Mouse (Mus musculus) hindbrain, embryonic 11.5 days (tissue): ENCODE data around the gene C1qa. TPM values are rescaled to one million over a fixed set of nuclear protein-coding genes. Genes with fewer than 3 reads are reported as not detected.

Experiments used
- ATAC-seq: fragments of 200-750 bp; cut with Nextera tagmentation; 2 replicates; pipeline ENCODE4 v1.8.0; 2017; ENCODE audit warnings: mild to moderate bottlenecking, moderate TSS enrichment, moderate library complexity; ENCODE audit not compliant: low FRiP score
- DNase-seq: peaks from one replicate; pipeline ENCODE4 v3.0.0-alpha.2; 2015; ENCODE audit warnings: low spot score
- H3K27ac ChIP-seq: fragments of 300-500 bp; sonication (generic); 2 replicates; pipeline ENCODE4 v1.5.1; 2014; ENCODE audit warnings: mild to moderate bottlenecking, low read depth, low read length
- H3K27me3 ChIP-seq: fragments of 300-500 bp; sonication (generic); 2 replicates; pipeline ENCODE4 v1.6.1; 2014; ENCODE audit warnings: mild to moderate bottlenecking, low read length, moderate library complexity, mixed read lengths; ENCODE audit not compliant: control insufficient read depth, insufficient read depth
- H3K36me3 ChIP-seq: fragments of 300-500 bp; sonication (generic); 2 replicates; pipeline ENCODE4 v1.6.1; 2014; ENCODE audit warnings: mild to moderate bottlenecking, low read length, moderate library complexity, mixed read lengths; ENCODE audit not compliant: control insufficient read depth, insufficient read depth
- H3K4me1 ChIP-seq: fragments of 300-500 bp; sonication (generic); replicated peaks from 2 replicates; pipeline ENCODE4 v1.6.1; 2014; ENCODE audit warnings: low read length, mixed read lengths; ENCODE audit not compliant: control insufficient read depth, insufficient read depth
- H3K4me2 ChIP-seq: fragments of 300-500 bp; sonication (generic); replicated peaks from 2 replicates; pipeline ENCODE4 v1.6.1; 2014; ENCODE audit warnings: mild to moderate bottlenecking, low read depth, low read length
- H3K4me3 ChIP-seq: fragments of 300-500 bp; sonication (generic); 2 replicates; pipeline ENCODE4 v1.5.1; 2014; ENCODE audit warnings: low read depth, low read length
- H3K9ac ChIP-seq: fragments of 300-500 bp; sonication (generic); 2 replicates; pipeline ENCODE4 v1.6.1; 2014; ENCODE audit warnings: low read depth, low read length
- H3K9me3 ChIP-seq: fragments of 300-500 bp; sonication (generic); 2 replicates; pipeline ENCODE4 v1.6.1; 2016; ENCODE audit warnings: low read length; ENCODE audit not compliant: control insufficient read depth
- WGBS: fragments of 180-500 bp; shearing (Covaris S2); extraction: QIAGEN DNeasy Blood & Tissue Kit; methylation state at CpG from one replicate; pipeline ENCODE4 v1.1.7; 2014; 5-methylcytosine and 5-hydroxymethylcytosine counted together
- polyA plus RNA-seq: library from polyadenylated mRNA; unstranded; fragments of >200 nt; fragmentation: Nextera tagmentation; extraction: Ambion mirVana; gene quantifications from 2 replicates; pipeline ENCODE4 v1.2.1, GENCODE M21; 2014

The C1qa gene
- polyA plus RNA-seq, 1 experiment from 2014 or later, result 14.3 TPM

DNA sequence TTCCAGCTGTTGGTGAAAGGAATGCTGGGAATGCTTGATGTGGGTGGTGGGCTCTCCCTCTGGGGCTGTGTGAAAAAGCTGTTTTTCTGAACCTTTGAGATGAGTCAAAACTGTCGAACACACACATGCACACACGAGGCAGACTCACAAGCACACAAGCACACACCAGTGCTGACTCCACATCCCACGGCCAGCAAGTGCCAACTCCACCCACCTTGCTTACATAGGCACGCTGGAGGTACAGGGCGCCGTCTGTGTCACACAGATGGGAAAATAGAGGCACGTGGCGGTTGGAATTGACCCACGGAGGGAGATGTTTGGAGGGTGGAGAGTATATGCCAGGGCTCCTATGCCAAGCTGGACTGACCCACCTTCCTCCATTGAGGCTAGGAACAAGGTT is 13.2 kb upstream of the C1qa start:
- Histone ChIP-seq H3K36me3 (no peaks in the 10 kb centered on the region), H3K9me3 (no peaks in the 10 kb centered on the region), H3K9ac (no peak overlapping the region), H3K4me2 (peak overlapping the region; percentile 8; the same call in 1 of the 2 replicates), H3K27me3 (peaks cover 3% of the 10 kb centered on the region; the same call in 1 of the 2 replicates), H3K4me3 (no peak overlapping the region), H3K4me1 (peaks cover 7% of the 10 kb centered on the region), H3K27ac (no peak overlapping the region)
- DNase-seq (no peak), ATAC-seq (no peak)
- 35% methylated on average over 9 of the region's 9 CpGs for WGBS

DNA sequence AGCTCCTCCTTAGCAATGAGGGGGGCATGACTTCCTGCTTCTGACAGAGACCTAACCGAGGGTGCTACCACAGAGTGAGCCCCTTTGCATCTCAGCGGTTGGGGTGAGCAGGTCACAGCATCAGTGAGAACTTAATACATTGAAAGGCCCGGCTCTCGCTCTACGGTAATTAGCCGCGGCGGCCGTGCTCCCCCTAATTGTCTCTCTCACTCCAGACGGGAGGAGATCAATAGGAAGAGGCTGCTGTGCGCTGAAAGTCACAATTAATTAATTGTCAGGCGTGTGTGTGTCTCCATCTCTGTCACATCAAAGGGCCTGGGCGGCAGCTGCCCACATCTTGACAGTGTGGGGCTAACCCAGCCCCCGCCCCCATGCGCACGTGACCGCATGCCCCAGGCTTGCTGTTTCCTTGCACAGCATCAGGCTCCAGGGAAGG is 12.6 kb upstream of the C1qa start:
- Histone ChIP-seq H3K4me3 (no peak overlapping the region), H3K9me3 (no peaks in the 10 kb centered on the region), H3K27me3 (peaks cover 8% of the 10 kb centered on the region; the same call in 1 of the 2 replicates), H3K4me1 (peaks cover 7% of the 10 kb centered on the region), H3K36me3 (no peaks in the 10 kb centered on the region), H3K4me2 (peak overlapping the region; percentile 8; the same call in 1 of the 2 replicates), H3K9ac (no peak overlapping the region), H3K27ac (peak overlapping the region; percentile 69)
- WGBS, result 2% methylated on average over 17 of the region's 17 CpGs
- ATAC-seq (peak; percentile 83), DNase-seq (peak; percentile 60)

DNA sequence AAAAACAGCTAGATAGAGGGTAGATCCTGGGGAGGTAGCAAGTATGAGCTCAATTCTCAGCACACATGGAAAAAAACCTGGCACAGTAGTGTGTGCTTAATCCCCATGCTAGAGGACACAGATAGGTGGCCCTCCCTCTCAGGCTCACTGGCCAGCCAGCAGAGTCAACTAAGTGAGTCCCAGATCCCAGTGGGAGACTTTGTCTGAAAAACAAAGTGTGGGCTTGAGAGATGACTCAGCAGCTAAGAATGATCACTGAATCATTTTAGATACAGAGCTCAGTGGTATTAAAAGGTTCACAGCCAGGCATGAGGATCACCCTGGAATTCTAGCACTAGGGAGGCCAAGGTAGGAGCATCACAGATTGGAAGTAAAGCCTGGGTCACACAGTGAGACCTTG is 9.2 kb upstream of the C1qa start:
- no peak overlapping the region for H3K9ac ChIP-seq
- H3K27ac ChIP-seq, result no peak overlapping the region
- no peak overlapping the region for H3K4me2 ChIP-seq
- H3K36me3 ChIP-seq, result no peaks in the 10 kb centered on the region
- ATAC-seq, result no peak
- DNase-seq, result no peak
- H3K27me3 ChIP-seq, result peaks cover 28% of the 10 kb centered on the region
- H3K9me3 ChIP-seq, result no peaks in the 10 kb centered on the region
- H3K4me3 ChIP-seq, result no peak overlapping the region
- H3K4me1 ChIP-seq, result peaks cover 11% of the 10 kb centered on the region

DNA sequence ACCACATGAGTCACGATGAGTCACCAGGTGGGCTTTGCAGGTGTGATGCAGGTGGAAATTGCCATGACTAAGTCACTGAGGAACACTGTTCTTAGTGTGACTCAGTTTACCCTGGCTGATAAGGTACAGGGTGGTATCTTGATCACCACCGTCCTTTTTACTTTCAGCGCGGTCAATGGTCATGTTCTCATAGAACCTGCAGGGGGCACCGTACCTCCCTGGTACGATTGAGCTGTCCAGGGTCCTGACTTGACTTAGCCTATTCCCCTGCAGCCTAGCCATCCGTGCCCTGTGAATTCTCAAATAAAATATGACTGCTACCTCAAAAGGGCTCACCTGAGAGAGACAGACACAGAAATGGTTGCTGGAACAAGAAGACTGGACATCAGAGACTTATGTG is 8.4 kb upstream of the C1qa start:
- peaks cover 28% of the 10 kb centered on the region for H3K27me3 ChIP-seq
- DNase-seq, result peak; percentile 83
- H3K36me3 ChIP-seq, result no peaks in the 10 kb centered on the region
- H3K4me1 ChIP-seq, result peaks cover 11% of the 10 kb centered on the region; the same call in 1 of the 2 replicates
- 0 out of 2 replicates have a peak, but pooled peaks have one; percentile 19 for ATAC-seq
- WGBS, result 12% methylated on average over 7 of the region's 7 CpGs
- H3K27ac ChIP-seq, result no peak overlapping the region
- H3K4me3 ChIP-seq, result no peak overlapping the region
- no peak overlapping the region for H3K9ac ChIP-seq
- no peaks in the 10 kb centered on the region for H3K9me3 ChIP-seq
- H3K4me2 ChIP-seq, result no peak overlapping the region

DNA sequence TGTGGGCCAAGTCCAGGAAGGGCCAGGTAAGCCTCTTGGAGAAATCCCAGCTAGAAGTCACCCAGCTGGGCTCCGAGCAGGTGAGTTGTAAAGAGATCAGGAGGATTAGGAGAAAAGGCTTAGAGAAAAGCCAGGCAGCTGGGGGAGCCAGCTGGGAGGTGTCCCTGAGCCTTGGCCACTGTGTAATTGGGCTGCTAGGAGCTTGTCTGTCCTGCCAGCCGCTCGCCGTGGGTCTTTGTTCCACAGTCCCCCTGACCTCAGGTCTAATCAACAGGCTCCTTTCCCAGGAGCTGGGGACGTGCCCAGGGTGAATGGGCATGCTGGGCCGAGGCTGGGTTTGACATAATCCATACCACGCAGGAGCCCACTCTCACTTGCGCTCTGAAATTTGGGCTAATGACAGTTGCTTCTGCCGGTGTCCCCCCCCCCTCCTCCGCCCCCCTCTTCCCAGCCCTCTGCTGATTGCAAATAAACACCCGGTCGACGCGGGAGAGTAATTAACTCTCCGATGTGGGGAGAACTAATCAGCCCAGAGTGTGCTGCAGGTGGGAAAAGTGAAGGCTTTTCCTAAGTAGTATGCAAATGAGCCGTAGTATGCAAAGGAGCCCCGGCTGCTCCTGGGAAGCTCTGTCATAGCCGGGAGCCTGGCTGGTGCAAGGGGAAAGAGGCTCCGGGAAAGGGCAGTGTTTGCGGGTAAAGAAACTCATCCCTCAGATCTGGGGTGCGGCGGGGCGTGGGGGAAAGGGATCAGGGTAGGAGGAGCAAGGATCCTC is 6.3 kb upstream of the C1qa start:
- ATAC-seq (peak; percentile 49; the same call in 1 of the 2 replicates), DNase-seq (no peak)
- H3K9ac ChIP-seq, result no peak overlapping the region
- no peaks in the 10 kb centered on the region for H3K9me3 ChIP-seq
- no peaks in the 10 kb centered on the region for H3K36me3 ChIP-seq
- WGBS, result 2% methylated on average over 23 of the region's 23 CpGs
- H3K4me1 ChIP-seq, result 0 out of 2 replicates have a peak, but pooled peaks cover 3% of the 10 kb centered on the region
- H3K4me2 ChIP-seq, result no peak overlapping the region; the same call in 1 of the 2 replicates
- H3K27ac ChIP-seq, result no peak overlapping the region
- H3K4me3 ChIP-seq, result no peak overlapping the region
- peaks cover 27% of the 10 kb centered on the region for H3K27me3 ChIP-seq

DNA sequence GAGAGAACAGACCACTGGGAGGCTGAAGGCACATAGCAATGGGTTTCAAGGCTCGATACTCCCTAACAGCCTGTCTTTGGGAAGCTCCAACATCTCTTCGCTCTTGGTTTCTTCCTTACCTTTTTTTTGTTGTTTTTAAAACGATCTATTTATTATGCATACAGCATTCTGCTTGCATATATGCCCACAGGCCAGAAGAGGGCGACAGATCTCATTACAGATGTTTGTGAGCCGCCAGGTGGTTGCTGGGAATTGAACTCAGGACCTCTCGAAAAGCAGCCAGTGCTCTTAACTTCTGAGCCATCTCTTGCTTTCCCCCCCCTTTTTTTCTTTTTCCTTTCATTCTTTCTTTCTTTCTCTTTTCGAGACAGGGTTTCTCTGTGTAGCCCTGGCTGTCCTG is 551 bp upstream of the C1qa start:
- DNase-seq (no peak), ATAC-seq (no peak)
- Histone ChIP-seq H3K4me2 (no peak overlapping the region), H3K9ac (no peak overlapping the region), H3K27ac (no peak overlapping the region), H3K4me3 (no peak overlapping the region), H3K9me3 (no peaks in the 10 kb centered on the region), H3K27me3 (peaks cover 26% of the 10 kb centered on the region), H3K4me1 (no peaks in the 10 kb centered on the region; the same call in 1 of the 2 replicates), H3K36me3 (no peaks in the 10 kb centered on the region)
- 59% methylated on average over 7 of the region's 7 CpGs for WGBS

DNA sequence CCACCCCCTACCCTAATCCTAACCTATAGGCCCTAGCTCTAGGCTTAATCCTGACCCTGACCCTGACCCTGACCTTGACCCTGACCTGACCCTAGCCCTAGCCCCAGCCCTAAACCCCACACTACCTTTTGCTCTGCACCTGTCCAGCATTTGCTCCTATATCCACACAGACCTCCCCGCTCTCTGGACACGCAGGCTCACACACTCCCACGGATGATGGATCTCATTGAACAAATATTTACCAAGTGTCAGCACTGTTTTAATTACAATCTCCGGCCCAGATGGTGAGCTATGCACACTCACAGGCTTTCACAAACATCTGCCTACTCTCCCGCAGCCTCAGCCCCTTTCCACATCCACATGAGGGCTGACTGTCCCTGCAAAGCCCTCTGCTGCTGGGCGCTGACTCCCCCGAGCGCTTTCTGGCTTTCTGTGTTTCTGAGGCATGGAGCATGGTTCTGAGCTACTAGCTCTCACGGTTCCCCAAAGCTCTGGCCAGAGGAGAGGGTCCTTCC is 462 bp downstream of the C1qa start:
- no peaks in the 10 kb centered on the region for H3K9me3 ChIP-seq
- no peak overlapping the region for H3K27ac ChIP-seq
- H3K9ac ChIP-seq, result no peak overlapping the region
- DNase-seq, result no peak
- no peak for ATAC-seq
- no peaks in the 10 kb centered on the region; the same call in 1 of the 2 replicates for H3K4me1 ChIP-seq
- no peak overlapping the region for H3K4me2 ChIP-seq
- WGBS, result 73% methylated on average over 9 of the region's 9 CpGs
- peaks cover 21% of the 10 kb centered on the region for H3K27me3 ChIP-seq
- H3K36me3 ChIP-seq, result no peaks in the 10 kb centered on the region
- no peak overlapping the region for H3K4me3 ChIP-seq

DNA sequence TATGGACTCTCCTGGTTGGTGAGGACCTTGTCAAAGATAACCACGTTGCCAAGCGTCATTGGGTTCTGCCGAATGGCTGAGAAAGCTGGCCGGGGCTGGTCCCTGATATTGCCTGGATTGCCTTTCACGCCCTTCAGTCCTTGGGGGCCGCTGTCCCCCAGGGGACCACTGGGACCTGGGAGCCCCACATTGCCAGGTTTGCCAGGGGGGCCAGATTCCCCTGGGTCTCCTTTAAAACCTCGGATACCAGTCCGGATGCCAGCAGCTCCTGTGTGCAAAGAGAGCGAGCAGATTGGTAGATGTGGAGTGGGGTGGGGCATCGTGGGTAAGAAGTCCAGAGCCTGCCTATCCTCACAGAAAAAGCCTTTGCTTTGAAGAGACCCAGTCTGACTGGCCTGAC is 2.1 kb downstream of the C1qa start:
- no peak overlapping the region for H3K4me2 ChIP-seq
- DNase-seq, result no peak
- no peaks in the 10 kb centered on the region; the same call in 1 of the 2 replicates for H3K4me1 ChIP-seq
- H3K4me3 ChIP-seq, result no peak overlapping the region
- WGBS, result 34% methylated on average over 10 of the region's 10 CpGs
- no peak overlapping the region for H3K9ac ChIP-seq
- no peaks in the 10 kb centered on the region for H3K9me3 ChIP-seq
- no peak overlapping the region for H3K27ac ChIP-seq
- ATAC-seq, result no peak
- H3K36me3 ChIP-seq, result no peaks in the 10 kb centered on the region
- peaks cover 23% of the 10 kb centered on the region for H3K27me3 ChIP-seq

DNA sequence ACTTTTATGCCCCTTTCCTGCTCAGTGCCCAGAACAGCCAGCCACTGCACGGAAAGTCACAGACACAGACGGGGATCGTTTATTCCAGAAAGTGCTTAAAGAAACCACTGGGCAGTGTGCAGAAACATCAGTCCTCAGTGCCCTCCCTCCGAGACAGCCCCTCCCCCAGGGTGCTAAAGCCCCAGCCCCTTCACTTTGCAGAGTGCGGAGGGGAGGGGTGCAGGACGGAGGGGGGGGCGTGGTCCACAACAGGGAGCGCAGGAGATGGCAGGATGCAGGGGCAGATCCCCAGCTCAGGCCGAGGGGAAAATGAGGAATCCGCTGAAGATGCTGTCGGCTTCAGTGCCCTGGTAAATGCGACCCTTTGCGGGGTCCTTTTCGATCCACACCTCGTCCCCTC is 2.7 kb downstream of the C1qa start:
- Histone ChIP-seq H3K9me3 (no peaks in the 10 kb centered on the region), H3K9ac (no peak overlapping the region), H3K4me3 (no peak overlapping the region), H3K4me1 (no peaks in the 10 kb centered on the region; the same call in 1 of the 2 replicates), H3K27me3 (peaks cover 23% of the 10 kb centered on the region), H3K36me3 (no peaks in the 10 kb centered on the region), H3K4me2 (0 out of 2 replicates have a peak overlapping the region, but pooled peaks have one; percentile 5), H3K27ac (no peak overlapping the region)
- ATAC-seq (no peak), DNase-seq (no peak)
- WGBS, result 7% methylated on average over 15 of the region's 15 CpGs
